Mouse (Mus musculus) stomach, embryonic 15.5 days (tissue): ENCODE results near the gene Ddx54. TPM values are rescaled to one million over a fixed set of nuclear protein-coding genes. Genes with fewer than 3 reads are reported as not detected.

Experiments
- ATAC-seq: fragments of 200-750 bp; cut with Nextera tagmentation; 2 replicates; pipeline ENCODE4 v1.8.0; 2017; ENCODE audit warnings: low read depth, moderate number of reproducible peaks, moderate TSS enrichment; ENCODE audit not compliant: insufficient read depth, low FRiP score
- H3K27ac ChIP-seq: fragments of 300-500 bp; sonication (generic); 2 replicates; pipeline ENCODE4 v1.5.1; 2015; ENCODE audit warnings: mild to moderate bottlenecking, inconsistent platforms
- H3K27me3 ChIP-seq: fragments of 300-500 bp; sonication (generic); replicated peaks from 2 replicates; pipeline ENCODE4 v1.6.1; 2015; ENCODE audit warnings: inconsistent platforms
- H3K36me3 ChIP-seq: fragments of 300-500 bp; sonication (generic); 2 replicates; pipeline ENCODE4 v1.6.1; 2015; ENCODE audit warnings: inconsistent platforms
- H3K4me1 ChIP-seq: fragments of 300-500 bp; sonication (generic); 2 replicates; pipeline ENCODE4 v1.6.1; 2015; ENCODE audit warnings: inconsistent platforms
- H3K4me2 ChIP-seq: fragments of 300-500 bp; sonication (generic); 2 replicates; pipeline ENCODE4 v1.6.1; 2015; ENCODE audit warnings: mild to moderate bottlenecking, inconsistent platforms
- H3K4me3 ChIP-seq: fragments of 300-500 bp; sonication (generic); replicated peaks from 2 replicates; pipeline ENCODE4 v1.5.1; 2015; ENCODE audit warnings: inconsistent platforms
- H3K9ac ChIP-seq: fragments of 300-500 bp; sonication (generic); 2 replicates; pipeline ENCODE4 v1.6.1; 2015; ENCODE audit warnings: inconsistent platforms
- H3K9me3 ChIP-seq: fragments of 300-500 bp; sonication (generic); 2 replicates; pipeline ENCODE4 v1.6.1; 2016; ENCODE audit warnings: inconsistent platforms
- WGBS: fragments of 180-500 bp; shearing (Covaris S2); methylation state at CpG from one replicate; pipeline ENCODE4 v1.1.7; 2015; 5-methylcytosine and 5-hydroxymethylcytosine counted together
- polyA plus RNA-seq: library from polyadenylated mRNA; unstranded; fragments of >200 nt; fragmentation: Nextera tagmentation; extraction: Ambion mirVana; gene quantifications from 2 replicates; pipeline ENCODE4 v1.2.1, GENCODE M21; 2015

Ddx54 gene
- polyA plus RNA-seq, 1 experiment from 2014 or later, result 41.8 TPM

DNA sequence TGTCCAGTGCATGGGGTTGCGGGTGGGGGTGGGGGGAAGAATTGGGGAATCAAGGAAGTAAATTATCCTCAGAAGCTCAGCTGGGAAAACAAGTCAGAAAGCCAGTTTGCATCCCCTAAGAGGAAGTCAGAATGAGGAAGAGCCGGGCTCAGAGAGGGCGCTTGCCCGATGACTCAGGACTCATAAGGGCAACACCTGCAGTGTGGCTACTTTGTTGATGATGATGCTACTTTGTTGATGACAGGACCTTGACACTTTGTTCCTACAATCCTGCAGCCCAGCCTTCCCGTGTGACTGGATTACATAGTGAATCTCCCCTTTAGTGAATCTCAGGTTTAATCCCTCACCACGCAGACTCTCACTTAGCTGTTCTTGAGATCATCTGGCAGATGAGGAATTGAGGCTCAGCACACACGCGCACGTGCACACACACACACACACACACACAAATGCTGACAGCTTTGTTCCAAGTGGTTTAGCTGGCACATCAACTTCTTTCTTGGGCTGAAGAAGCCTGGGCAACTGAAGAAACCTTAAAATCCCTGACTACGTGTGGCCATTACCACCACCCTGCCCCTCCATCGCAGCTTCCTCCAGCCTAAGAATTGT is 42.1 kb upstream of the Ddx54 start:
- Histone ChIP-seq H3K9ac (no peak overlapping the region), H3K36me3 (no peaks in the 10 kb centered on the region), H3K4me1 (peaks cover 65% of the 10 kb centered on the region), H3K4me2 (no peak overlapping the region), H3K9me3 (no peaks in the 10 kb centered on the region), H3K27ac (peak overlapping the region; percentile 61; the same call in 1 of the 2 replicates), H3K4me3 (no peak overlapping the region), H3K27me3 (no peaks in the 10 kb centered on the region)
- 73% methylated on average over 11 of the region's 11 CpGs for WGBS
- no peak for ATAC-seq

DNA sequence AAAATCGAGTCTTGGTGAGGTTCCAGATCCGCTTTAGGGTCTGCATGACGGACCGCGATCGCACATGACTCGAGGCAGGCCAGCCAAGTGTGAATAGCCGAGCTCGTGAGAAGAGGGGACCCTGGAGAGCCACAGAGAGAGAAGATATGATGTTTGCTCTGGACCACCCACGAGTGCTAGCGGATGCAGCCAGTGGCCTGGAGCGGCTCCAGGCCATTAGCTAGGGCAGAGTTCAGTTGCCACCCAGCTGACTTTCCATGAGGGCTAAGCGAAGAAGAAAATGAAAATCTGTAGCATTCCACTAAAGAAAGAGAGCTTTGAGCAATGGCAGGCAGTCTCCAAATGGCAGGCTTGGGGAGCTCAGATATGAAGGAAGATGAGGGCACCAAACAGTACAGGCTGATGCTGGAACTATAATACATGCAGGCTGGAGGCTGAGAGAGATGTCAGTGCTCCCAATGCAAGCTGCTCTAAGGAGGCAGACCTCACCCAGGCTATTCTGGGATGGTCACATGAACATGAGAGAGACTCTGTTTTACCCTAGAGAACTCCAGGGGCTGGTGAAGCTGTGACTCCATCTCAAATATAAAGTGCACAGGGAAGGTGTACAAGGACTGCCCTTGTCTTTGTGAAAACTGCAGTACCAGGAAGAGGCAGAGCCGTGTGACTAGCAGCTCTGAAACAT is 41.3 kb upstream of the Ddx54 start:
- H3K4me2 ChIP-seq, result no peak overlapping the region
- H3K9ac ChIP-seq, result no peak overlapping the region
- peaks cover 57% of the 10 kb centered on the region for H3K4me1 ChIP-seq
- H3K9me3 ChIP-seq, result no peaks in the 10 kb centered on the region
- H3K4me3 ChIP-seq, result no peak overlapping the region
- H3K27me3 ChIP-seq, result no peaks in the 10 kb centered on the region
- 46% methylated on average over 14 of the region's 14 CpGs for WGBS
- no peak for ATAC-seq
- peak overlapping the region; percentile 61 for H3K27ac ChIP-seq
- H3K36me3 ChIP-seq, result no peaks in the 10 kb centered on the region

- Histone ChIP-seq H3K27ac (no peak overlapping the region), H3K27me3 (no peaks in the 10 kb centered on the region), H3K9me3 (no peaks in the 10 kb centered on the region), H3K4me1 (peaks cover 54% of the 10 kb centered on the region), H3K4me2 (no peak overlapping the region), H3K9ac (no peak overlapping the region), H3K4me3 (no peak overlapping the region), H3K36me3 (no peaks in the 10 kb centered on the region)
- ATAC-seq, result no peak
- 70% methylated on average over 10 of the region's 10 CpGs for WGBS
Measured at GRCm38 (mm10) chr5:120574469-120575063, 38.0 kb upstream of the Ddx54 start.

DNA sequence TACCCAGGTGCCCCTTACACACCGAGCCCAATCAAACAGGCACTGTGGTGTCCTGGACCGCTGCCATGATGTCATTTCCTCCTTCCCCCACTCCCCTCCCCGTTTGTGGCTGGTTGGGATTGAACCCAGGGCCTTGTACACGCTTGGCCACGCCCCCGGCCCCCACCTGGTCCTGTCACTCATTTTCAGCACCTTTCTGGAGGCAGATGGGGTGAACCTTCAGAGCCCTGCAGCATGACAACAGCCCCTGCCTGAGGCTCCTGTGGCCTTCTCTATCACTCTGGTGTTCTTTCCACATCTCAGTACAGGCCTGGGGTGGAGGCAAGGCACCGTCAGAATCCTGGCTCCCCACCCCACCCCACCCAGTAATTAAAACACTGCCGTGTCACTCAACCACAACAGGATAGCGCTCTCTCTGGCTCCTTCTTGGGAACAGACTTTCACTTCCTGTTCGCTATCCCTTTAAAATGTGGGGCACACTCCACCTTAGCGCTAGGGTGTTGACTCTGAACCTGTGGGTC is 35.7 kb upstream of the Ddx54 start:
- 67% methylated on average over 11 of the region's 11 CpGs for WGBS
- peak; percentile 53; the same call in 1 of the 2 replicates for ATAC-seq
- Histone ChIP-seq H3K36me3 (no peaks in the 10 kb centered on the region), H3K9ac (no peak overlapping the region), H3K4me3 (no peak overlapping the region), H3K27ac (peak overlapping the region; percentile 58; the same call in 1 of the 2 replicates), H3K4me1 (peaks cover 39% of the 10 kb centered on the region), H3K9me3 (no peaks in the 10 kb centered on the region), H3K27me3 (no peaks in the 10 kb centered on the region), H3K4me2 (no peak overlapping the region)

DNA sequence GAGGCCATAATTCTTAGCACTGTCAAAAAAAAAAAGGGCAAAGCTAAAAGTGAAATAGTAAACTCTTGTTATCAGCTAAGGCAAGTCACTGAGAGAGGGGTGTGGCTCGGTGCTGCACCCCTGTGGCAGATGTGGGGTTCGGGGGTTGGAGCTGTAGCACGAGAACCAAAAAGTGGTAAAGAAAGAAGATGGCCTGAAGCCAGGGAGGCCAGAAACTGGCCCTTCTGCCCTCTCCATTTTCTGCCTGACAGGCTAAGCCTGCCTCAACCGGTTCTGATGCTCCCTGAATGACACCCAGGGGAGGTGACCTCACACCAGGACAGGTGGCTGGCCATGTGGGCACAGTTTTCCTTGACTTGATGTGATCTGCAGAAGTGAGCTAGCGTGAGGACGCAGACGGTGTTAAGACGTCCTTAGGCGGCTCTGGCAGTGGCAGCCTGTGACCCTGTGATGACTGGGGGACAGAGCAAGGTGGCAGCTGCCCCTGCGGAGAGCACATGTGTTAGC is 34.6 kb upstream of the Ddx54 start:
- Histone ChIP-seq H3K36me3 (0 out of 2 replicates have a peak, but pooled peaks cover under 1% of the 10 kb centered on the region), H3K4me3 (no peak overlapping the region), H3K27me3 (no peaks in the 10 kb centered on the region), H3K27ac (peak overlapping the region; percentile 58), H3K9me3 (no peaks in the 10 kb centered on the region), H3K4me2 (no peak overlapping the region), H3K9ac (no peak overlapping the region), H3K4me1 (peaks cover 36% of the 10 kb centered on the region)
- WGBS, result 50% methylated on average over 10 of the region's 10 CpGs
- ATAC-seq, result peak; percentile 20; the same call in 1 of the 2 replicates

DNA sequence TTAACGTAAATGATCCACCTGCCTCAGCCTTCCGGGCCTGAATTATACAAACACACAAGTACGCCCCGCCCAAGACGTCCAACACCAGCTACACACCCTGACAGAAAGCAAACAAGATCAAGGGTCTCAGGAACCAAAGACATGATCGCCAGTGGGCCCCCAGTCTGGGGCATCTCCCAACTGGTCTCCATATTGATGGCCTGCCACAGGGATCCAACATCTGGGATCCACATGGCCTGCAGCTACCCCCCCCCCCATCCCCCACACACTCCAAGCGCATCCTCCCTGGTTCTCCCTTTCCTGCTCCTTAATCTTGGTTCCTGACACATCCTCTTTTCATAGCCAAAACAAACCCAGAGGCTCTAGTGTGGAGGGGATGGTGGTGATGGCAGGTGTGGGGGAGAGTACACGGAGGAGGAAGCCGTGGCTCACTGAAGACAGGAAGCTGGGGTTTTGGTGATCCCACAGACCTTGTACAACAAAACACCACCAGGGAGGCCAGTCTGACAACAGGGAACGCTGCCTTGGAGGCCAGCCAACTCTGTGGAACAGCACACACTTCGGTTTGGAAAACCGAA is 33.9 kb upstream of the Ddx54 start:
- 15% methylated on average over 12 of the region's 12 CpGs for WGBS
- Histone ChIP-seq H3K4me3 (no peak overlapping the region), H3K27ac (peak overlapping the region; percentile 67), H3K9me3 (no peaks in the 10 kb centered on the region), H3K4me2 (0 out of 2 replicates have a peak overlapping the region, but pooled peaks have one; percentile 6), H3K4me1 (peaks cover 38% of the 10 kb centered on the region), H3K9ac (no peak overlapping the region), H3K36me3 (0 out of 2 replicates have a peak, but pooled peaks cover 4% of the 10 kb centered on the region), H3K27me3 (no peaks in the 10 kb centered on the region)
- ATAC-seq, result peak; percentile 24; the same call in 1 of the 2 replicates

DNA sequence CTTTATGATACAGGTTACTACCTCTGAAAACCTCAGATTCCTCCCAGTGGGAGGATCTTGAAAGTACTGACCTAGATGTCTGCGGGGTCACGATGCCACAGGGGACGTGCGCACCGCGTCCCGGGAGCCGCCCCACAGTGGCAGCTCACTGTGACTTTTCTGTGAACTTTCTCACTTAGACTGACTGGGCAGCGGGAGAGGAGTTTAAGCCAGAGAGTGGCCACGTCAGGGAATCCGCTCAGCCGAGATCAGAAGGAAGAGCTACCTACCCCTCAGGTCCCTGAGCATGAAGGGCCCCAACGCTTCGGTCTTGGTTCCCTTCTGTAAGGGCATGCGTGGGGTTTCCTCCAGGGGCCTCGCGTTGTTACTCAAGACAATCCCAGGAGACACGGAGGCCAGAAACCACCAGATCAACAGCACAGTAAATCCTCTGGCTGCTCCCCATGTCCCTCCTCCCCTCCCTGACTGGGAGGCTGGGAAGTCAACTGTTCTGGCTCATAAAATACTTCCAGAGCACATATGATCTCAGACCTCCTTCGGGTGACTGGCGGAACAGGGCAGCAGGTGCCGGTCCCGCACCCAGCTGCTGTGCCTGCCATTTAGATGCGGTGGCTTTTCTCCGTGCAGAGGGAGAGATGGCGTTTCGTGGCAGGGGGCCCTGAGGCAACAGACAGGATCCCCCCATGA is 33.2 kb upstream of the Ddx54 start:
- Histone ChIP-seq H3K4me2 (0 out of 2 replicates have a peak overlapping the region, but pooled peaks have one; percentile 6), H3K4me3 (no peak overlapping the region), H3K9me3 (no peaks in the 10 kb centered on the region), H3K27ac (peak overlapping the region; percentile 67), H3K4me1 (peaks cover 40% of the 10 kb centered on the region), H3K36me3 (0 out of 2 replicates have a peak, but pooled peaks cover 9% of the 10 kb centered on the region), H3K9ac (no peak overlapping the region), H3K27me3 (no peaks in the 10 kb centered on the region)
- peak; percentile 12; the same call in 1 of the 2 replicates for ATAC-seq
- WGBS, result 40% methylated on average over 26 of the region's 26 CpGs

DNA sequence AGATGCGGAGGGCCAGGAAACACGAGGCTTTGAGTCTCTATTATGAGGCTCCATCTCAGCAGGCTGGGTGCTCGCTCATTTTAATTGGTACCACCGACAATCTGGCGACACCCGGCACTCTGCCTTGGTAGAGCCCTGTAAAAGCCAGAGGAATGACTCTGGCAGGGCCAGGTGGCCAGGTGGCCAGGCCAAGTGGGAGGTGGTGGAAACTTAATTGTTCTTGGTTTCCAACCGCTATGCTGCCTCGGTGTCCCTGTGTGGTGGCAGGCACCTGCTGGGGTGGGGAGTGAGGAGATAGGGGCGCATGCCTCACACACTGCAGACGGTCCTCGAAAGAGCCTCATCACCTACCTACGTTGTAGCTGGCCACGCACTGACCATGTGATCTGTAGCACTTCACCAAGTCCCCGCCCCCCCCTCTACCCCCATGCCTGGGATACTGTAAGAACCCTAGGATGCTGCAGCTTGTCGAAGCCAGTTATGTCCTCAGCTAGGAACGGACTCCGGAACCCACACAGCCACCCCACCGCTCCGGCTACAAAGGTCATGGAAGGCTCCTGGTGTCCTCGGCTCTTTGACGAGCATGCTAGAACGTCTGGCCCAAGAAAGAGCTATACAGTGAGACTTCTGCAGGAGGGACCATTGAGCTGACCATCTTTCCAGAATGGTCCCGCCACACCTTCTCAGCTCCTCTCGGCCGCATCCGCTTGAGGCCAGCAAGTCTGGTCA is 32.5 kb upstream of the Ddx54 start:
- Histone ChIP-seq H3K4me3 (no peak overlapping the region), H3K27me3 (no peaks in the 10 kb centered on the region), H3K4me1 (peaks cover 40% of the 10 kb centered on the region), H3K9ac (no peak overlapping the region), H3K9me3 (no peaks in the 10 kb centered on the region), H3K27ac (no peak overlapping the region), H3K4me2 (no peak overlapping the region), H3K36me3 (peaks cover 15% of the 10 kb centered on the region; the same call in 1 of the 2 replicates)
- WGBS, result 88% methylated on average over 26 of the region's 26 CpGs
- no peak for ATAC-seq

GRCm38 (mm10) chr5:120582002-120582401 is 30.5 kb upstream of the Ddx54 start:
- Histone ChIP-seq H3K27ac (no peak overlapping the region), H3K4me3 (no peak overlapping the region), H3K36me3 (peaks cover 15% of the 10 kb centered on the region; the same call in 1 of the 2 replicates), H3K27me3 (no peaks in the 10 kb centered on the region), H3K4me1 (peaks cover 43% of the 10 kb centered on the region), H3K4me2 (no peak overlapping the region), H3K9me3 (no peaks in the 10 kb centered on the region), H3K9ac (no peak overlapping the region)
- no peak for ATAC-seq
- 75% methylated on average over 9 of the region's 9 CpGs for WGBS

- Histone ChIP-seq H3K36me3 (peaks cover 15% of the 10 kb centered on the region; the same call in 1 of the 2 replicates), H3K27ac (no peak overlapping the region), H3K9ac (no peak overlapping the region), H3K27me3 (no peaks in the 10 kb centered on the region), H3K4me1 (peaks cover 38% of the 10 kb centered on the region), H3K4me3 (no peak overlapping the region), H3K9me3 (no peaks in the 10 kb centered on the region), H3K4me2 (no peak overlapping the region)
- WGBS, result 85% methylated on average over 4 of the region's 4 CpGs
- ATAC-seq, result no peak
Measured at GRCm38 (mm10) chr5:120583511-120583910, 29.0 kb upstream of the Ddx54 start.
